Mouse (Mus musculus) colon, adult 2 months (tissue): ENCODE results near the gene Abca5. TPM values are rescaled to one million over a fixed set of nuclear protein-coding genes. Genes with fewer than 3 reads are reported as not detected.

Experiments
- polyA plus RNA-seq: library from polyadenylated mRNA; depleted of rRNA; stranded (reverse); fragments of >200 nt; gene quantifications from 2 replicates; pipeline ENCODE4 v1.2.3, GENCODE M21; 2012; rRNA removed

Gene Abca5
- 0.19 and 0.47 TPM in 2 replicates for polyA plus RNA-seq

GRCm38 (mm10) chr11:110337289-110338245, at the start of gene Abca5:
Abca5 (minus strand) TSS chr11:110337716.

GRCm38 (mm10) chr11:110251534-110251933, 86.0 kb downstream of the Abca5 start, which contains the start of gene Abca6:
Abca6 (minus strand) TSS chr11:110251776.

Other genes starting within 250 kb of the Abca5 start
- 3.9 and 4.1 TPM in 2 replicates for gene Abca8a, start 241.7 kb downstream of the Abca5 start, polyA plus RNA-seq
- 0.40 and 0.52 TPM in 2 replicates for gene Abca9, start 169.5 kb downstream of the Abca5 start, polyA plus RNA-seq
- 0.02 and 0.07 TPM in 2 replicates for gene Abca6, start 85.9 kb downstream of the Abca5 start, polyA plus RNA-seq
- gene Map2k6, start 61.4 kb upstream of the Abca5 start, polyA plus RNA-seq, result 3.0 and 4.5 TPM in 2 replicates